Mouse (Mus musculus): ENCODE results near the gene Gm45713.
"Not testable (repeated sequence)": the region's sequence is repeated elsewhere in the genome, so short reads cannot be mapped to it uniquely, and the experiment has no call there.

Gene Gm45713

DNA sequence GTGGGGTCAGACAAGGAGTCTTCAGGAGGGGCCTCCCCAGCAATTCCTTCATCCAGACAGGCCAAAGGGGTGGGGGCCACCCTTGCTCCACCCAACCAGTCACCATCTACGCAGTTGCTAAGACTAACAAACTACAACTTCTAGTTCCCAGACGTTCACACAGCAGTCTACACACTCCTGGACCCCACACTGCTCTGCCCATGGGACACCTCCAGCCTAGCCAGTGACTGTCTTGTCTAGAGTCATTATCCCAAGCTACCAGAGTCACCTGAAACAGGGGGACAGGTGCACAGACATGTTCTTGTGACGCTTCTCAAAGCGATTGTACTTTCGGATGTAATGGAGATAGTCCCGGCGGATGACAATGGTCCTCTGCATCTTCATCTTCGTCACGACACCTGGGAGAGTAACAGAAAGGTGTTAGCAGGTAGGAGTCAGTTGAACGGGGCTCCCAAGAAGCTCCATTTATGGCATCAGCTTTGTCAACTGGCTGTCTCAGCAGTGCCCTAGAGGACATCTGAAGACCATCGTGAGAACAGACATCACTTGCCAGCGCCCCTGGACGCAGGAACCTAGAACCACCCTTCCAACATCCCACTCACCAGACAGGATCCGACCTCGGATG is 13.4 kb downstream of the Gm45713 start:
- peak in 1 of 2 experiments; percentile 5 for DNase-seq

DNA sequence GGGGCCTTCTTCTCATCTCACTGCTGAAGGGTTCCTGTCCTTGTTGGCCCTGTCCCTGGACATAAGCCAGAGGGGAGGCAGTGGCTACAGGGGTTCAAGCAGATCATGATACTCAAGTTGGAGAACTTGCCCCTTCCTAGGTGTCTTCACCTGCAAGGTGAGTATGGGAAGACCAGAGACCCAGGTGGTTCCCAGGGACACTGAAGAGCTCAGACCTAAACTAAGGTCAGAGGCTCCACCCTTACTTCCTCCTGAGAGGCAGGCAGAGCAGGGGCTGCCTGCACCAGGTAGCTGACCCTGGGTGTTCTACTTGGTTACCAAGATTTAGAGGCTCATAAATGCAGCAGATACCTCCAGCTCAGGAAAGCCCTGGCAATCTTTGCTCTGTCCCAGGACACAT is 14.1 kb downstream of the Gm45713 start:
- DNase-seq: peak; percentile 7 to 10

DNA sequence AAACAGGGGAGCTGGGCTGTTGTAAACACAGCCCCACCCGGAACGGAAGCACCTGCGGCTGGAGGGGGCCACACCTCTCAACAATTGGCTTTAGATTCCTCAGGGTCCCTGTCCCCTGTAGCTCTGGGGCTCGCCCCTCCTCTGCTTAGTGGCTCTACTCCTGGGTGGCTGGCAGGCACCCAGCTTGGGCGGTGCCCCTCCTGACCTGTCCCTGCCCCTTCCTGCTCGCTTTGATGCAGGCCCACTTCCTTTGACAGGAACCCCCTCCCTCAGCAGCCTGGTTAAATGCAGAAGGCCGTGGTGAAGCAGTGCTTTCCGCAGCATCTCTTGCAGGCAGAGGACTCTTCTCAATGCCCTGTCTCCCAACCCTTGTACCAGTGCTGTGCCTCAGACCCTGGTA is 14.6 kb downstream of the Gm45713 start:
- DNase-seq: peak; percentile 23 to 29

DNA sequence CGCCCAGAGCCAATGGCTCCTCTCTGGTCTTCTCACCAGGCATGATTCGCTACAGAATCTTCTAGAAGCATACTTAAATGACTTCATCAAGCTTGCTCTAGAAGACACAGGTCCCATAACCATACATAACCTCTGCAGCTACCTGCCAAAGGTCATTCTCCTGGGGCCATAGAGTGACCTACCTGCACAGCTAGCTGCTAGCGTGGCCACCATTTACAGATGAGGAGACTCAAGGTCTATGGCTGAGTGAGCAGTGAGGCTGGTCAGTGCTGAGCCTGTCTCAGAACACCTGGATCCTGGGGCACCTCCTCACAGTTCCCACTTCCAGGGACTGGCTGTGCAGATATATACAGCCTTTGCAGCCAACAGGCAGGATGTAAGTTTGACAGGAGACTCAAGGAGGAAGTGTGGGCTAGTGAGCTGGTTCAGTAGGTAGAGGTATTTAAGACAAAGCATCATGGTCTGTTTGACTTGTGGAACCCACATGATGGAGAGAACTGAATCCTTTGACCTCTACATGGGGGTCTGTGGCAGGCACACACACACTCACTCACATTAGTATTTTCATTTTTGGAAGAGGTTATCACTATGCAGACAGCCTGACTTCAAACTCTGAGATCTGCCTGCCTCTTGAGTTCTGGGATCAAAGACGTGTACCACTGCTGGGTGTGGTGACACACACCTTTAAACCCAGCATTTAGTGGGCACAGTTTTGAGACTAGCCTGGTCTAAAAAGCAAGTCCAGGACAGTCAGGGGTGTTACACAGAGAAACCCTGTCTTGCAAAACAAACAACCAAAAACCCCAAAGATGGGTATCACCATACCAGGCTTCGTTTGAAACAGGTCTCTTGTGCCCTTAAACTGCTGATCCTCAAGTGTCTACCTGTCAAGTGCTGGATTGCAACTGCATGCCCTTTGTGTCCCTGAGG is 16.0 kb downstream of the Gm45713 start:
- DNase-seq: no peak

DNA sequence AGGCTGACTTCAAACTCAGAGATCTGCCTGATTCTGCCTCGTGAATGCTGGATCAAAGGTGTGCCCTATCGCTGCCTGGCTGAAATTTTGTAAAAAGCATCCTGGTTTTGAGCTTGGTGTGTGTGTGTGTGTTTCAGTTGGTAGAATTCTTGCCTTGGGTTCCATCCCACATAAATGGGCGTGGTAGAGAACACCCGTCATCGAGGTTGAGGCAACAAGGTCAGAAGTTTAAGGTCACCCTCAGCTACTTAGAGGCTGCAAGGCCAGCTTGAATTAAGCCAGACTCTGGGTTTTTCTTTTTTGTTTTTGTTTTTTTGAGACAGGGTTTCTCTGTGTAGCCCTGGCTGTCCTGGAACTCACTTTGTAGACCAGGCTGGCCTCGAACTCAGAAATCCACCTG is 17.7 kb downstream of the Gm45713 start:
- DNase-seq: no peak

DNA sequence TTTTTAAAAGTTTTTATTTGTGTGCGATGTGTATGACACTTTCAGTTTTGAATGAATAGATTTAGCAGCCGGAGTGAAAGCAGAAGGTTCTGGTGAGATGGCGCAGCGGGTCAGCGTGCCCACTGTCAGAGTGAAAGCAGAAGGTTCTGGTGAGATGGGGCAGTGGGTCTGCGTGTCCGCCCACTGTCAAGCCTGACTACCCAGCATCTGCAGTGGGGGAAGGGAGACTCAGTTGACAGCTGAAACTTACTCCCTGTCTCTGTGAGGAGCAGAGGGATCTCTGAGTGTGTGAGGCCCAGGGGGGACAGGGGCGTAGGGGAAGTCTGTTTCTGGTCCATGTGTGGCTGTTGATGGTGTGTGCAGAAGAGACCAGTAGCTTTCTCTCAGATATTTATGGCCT is 18.5 kb downstream of the Gm45713 start:
- DNase-seq: peak in 1 of 2 experiments; percentile 7

DNA sequence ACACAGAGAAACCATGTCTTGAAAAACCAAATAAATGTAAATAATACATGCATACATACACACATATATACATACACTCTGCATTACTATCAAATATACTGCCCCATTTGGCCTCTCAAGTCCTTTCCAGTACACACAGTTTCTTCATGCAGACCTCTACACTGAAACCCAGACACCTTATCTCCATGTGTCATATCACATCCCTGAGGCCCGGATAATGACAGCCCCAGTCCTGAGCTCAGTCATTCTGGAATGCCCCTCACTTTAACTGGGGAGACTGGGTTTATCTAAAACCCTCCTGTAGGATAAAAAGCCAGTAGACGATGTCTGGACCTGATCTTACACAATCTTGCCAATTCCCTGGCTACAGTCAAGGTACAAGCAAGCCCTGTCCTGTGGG is 22.6 kb downstream of the Gm45713 start:
- no peak for DNase-seq

DNA sequence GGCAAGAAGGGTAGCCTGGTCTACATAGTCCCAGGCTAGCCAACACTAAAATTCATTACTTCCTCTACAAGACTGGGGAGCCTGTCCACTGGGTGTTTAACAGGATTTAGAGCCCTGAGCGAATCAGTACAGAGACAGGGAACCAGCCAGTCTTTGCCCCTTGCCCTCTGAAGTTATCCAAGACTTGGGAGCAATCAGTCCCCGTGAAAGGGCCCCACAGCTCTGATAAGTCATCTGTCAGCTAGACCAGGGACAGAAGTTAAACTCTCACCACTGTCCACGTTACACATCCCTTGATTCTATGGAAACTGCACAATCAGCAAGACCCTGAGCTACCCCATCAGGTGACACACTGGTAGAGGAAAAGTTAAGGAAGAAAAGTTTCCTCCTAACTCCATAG is 23.5 kb downstream of the Gm45713 start:
- no peak for DNase-seq

DNA sequence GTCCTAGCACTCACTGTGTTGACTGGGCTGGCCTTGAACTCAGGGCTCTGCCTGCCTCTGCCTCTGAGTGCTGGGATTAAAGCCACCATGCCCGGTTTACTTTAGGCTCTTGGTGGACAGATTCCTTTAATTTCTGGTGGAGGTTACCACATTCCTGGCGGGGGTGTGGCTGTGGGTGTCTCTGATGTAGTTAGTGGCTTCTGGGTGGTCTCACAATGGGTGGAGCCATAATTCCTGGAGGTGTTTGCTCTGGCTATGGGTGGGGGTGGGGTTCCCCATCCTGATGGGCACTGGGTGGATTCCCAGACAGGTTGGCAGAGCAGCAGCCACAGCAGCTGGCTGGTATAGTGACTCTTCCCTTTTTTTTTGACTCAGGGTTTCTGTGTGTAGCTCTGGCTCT is 24.1 kb downstream of the Gm45713 start:
- no peak for DNase-seq

DNA sequence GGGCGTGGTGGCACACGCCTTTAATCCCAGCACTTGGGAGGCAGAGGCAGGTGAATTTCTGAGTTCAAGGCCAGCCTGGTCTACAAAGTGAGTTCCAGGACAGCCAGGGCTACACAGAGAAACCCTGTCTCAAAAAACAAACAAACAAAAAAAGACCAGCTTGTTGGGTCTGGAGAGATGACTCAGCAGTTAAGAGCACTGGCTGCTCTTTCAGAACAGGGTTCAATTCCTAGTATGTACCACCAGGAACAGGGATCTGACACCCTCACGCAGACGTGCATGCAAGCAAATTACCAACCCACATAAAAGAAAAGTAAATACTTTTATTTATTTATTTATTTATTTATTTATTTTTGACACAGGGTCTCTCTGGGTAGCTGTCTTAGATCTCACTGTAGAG is 25.9 kb downstream of the Gm45713 start:
- DNase-seq: not testable (repeated sequence)

DNA sequence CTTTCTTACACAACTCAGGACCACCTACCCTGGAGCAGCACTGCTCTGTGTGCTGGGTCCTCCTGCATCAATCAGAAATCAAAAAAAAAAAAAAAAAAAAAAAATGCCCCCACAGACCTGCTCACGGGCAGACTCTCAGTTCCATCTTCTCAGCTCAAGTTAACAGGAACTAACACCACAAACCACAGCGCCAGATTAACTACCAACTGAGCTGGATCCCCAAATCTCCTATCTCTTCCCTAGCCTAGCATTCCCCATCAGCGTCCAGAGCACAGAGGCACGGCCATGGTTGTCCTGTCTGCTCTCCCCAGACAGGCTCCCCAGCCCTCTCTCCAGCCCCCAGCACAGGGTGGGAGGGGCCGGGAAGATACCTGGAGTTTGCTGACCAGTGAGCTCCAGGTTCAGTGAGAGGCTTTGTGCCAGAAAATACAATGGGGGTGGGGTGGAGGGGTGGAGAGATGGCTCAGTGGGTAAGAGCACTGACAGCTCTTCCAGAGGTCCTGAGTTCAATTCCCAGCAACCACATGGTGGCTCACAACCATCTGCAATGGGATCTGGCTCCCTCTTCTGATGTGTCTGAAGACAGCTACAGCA is 28.9 kb downstream of the Gm45713 start:
- DNase-seq: no peak

DNA sequence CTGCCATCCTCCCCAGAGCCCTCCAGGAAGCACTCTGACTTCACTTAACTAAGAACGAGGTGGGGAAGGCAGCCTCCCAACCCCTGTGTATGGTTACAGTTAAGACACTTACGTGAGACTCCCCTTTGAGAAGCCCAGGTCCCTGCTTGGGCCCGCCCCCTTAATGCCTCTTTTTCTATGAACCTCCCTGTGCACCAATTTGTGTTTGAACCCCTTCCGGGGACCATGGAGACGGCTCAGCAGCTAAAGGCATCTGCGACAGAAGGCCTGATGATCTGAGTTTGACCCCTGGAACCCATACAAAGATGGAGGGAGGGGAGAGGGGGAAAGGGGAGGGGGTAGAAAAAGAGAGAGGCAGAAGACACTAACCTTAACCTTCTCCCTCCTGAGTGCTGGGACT is 29.6 kb downstream of the Gm45713 start:
- DNase-seq: no peak

DNA sequence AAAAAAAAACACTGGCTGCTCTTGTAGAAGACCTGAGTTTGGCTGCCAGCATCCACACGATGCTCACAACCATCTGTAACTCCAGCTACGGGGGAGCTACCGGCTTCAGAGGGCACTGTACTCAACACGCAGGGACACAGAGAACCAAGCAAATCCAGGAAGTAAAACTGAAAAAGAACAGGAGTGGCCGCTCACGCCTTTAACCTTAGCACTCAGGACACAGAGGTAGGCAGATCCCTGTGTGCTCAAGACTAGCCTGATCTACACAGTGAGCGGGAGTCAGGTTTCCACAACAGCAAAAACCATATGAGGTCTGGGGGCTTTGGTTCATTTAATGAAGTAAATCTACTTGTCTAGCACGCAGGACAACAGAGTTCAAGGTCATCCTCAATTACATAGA is 30.5 kb downstream of the Gm45713 start:
- DNase-seq: no peak

DNA sequence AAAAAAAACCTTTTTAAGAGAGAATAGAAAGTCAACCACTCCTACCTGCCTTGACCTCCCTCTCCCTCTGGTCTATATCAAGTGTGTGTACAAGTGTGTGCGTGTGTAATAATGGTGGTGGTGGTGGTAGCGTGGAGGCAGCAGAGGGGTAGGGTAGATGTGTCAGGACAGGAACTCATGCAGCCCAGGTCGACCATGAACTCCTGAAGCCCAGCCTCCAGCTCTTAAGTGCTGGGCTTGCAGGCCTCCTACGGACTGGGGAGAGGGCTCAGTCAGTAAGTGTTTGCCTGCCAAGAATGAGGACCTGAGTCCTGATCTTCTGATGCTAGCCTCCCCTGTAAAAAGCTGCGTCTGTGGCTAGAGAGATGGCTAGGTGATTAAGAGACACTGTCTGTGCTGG is 31.1 kb downstream of the Gm45713 start:
- DNase-seq: no peak

DNA sequence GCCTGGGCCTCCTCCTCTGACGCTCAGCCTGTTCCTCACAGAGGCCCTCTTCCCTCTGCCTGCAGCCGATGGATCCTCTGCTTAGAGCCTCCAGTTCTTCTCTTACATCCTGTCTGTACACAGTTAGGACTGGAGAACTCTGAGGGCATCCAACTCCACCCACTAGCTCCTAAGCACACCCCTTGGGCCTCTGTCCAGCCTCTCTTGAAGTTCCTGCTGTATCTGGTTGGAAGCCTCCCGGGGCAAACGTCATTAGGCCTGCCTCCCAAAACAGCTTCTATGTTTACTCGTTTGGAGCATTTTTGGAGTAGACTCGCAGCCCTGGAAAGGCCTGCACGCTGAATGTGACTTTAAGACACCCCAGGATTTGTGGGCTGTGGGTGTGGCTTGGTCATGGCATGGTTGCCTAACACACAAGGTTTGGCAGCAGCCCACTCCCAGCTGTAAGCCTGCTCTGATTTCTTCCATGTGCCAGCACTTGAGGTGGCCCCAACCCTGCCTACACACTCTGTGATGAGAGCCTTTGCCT is 32.3 kb downstream of the Gm45713 start, which contains the start of gene Fcgrt:
Gene Fcgrt (minus strand): TSS at position 200 of the 529 bp plus-strand sequence.
- peak; percentile 82 for DNase-seq

DNA sequence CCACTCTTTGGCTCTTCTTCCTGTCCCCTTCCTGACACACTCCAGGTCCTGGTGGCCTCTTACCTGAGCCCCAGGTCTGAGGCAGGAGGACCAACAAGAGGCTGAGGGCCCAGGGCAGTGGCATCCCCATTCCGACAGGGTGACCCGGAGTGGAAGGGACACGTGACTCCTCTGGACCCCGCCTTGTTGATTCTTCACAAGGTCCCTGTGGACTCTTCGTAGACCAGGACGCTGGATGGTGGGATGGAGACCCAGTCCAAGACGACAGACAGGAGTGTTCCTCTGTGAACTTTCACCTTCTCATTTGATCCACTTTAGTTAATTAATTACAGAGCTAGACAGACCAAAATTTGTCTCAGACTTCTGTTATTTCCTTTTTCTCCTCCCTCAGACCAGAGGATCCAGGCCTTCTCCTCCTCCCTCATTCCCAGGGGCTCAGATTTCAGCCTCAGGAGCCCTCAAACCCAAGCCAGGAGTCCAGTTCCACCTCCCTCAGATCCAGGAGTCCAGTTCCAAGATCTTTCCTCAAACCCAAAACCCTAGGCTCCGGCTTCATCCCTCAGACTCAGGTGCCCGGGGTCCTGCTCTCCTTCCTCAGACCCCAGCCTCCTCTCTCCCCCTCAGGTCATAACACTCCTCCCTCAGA is 33.0 kb downstream of the Gm45713 start:
- DNase-seq: no peak

DNA sequence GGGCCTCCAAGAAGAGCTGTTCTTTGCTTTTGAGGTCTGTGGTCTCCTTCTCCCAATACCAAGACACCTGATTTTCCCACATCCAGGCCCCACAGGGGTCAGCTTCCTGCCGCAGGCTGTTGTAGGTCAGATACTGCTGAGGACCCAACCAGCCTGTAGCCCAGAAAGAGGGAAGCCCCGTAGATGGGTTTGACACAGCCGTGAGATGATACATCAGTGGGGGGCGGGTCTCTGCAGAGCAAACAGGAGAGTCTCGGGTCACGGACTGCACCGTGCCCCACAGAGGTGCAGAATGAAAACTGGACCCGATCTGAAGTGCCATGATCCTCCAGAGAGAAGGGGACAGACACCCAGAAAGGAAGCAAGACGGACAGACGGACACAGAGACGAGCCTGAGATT is 33.6 kb downstream of the Gm45713 start:
- DNase-seq: no peak

DNA sequence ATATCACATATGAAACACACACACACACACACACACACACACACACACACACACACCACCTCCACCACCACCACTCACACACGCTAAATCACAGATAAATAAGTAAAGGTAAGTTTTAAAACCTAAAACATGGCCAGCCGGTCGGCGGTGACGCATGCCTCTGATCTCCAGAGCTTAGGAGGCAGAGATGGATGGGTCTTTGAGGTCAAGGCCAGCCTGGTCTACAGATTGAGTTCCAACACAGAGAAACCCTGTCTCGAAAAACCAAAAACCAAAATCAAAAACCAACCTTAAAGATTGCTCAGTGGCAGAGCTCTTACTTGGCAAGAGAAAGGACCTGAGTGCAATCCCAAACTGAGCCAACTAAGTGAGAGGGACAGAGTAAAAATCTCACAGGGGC is 36.0 kb downstream of the Gm45713 start:
- DNase-seq: no peak

DNA sequence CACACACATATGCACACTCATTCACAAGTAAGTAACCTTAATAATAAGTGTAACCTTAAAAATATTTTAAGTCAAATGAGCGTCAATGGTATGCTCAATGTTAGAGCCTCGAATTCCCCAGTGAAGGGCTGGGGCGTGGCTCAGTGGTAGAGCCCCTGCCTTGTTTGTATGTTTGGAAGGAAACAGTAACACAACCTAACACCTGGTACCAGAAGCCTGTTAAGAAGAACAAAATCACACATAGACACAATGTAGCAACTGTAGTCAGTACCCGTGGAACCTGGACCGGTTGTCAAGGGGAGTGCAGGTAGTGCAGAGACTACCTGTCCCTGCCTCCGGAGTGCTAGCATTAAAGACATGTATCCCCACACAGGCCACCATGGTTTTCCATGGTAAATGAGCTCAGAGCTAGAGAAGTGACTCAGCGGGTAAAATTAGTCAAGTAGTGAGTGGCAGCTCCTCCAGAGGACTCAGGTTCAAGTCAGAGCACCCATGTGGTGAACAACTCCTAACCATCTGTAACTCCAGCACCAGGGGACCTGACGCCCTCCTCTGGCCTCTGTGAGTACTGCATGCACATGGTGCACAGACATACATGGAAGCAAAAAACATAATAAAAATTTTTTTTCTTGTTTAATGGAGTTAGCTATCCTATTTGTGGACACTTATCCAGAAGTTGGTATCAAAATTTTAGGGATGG is 37.3 kb downstream of the Gm45713 start:
- DNase-seq: no peak

DNA sequence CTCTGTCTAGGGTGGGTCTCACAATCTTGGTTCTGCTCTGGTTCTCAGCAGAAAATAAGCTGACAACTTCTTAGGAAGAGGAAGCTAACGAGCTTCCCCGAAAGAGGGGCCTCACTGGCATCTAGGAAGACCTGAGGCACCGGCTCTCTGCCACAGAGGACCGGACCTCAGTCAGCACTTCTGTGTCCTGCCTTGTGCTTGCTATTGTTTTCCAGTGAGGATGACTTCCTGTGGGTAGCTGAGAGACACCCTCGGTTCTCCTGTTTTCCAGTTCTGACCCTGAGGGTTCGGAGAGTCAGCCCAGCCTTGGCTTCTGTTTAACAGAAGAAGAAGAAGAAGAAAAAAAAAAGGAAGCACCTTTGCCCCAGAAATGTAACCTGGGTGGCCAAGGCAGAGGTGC is 38.6 kb downstream of the Gm45713 start:
- no peak for DNase-seq

DNA sequence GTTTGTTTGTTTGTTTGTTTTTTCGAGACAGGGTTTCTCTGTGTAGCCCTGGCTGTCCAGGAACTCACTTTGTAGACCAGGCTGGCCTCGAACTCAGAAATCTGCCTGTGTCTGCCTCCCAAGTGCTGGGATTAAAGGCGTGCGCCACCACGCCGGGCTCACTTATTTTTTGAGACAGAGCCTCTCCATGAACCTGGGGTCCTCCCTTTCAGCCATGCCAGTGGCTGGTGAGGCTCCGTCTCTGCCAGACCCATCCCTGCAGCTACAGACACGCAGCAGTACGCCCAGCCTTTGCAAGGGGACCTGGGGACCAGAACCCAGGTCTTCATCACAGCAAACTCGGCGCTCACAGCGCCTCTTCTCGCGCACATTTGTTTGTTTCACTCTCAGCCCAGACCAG is 40.1 kb downstream of the Gm45713 start:
- not testable (repeated sequence) for DNase-seq

DNA sequence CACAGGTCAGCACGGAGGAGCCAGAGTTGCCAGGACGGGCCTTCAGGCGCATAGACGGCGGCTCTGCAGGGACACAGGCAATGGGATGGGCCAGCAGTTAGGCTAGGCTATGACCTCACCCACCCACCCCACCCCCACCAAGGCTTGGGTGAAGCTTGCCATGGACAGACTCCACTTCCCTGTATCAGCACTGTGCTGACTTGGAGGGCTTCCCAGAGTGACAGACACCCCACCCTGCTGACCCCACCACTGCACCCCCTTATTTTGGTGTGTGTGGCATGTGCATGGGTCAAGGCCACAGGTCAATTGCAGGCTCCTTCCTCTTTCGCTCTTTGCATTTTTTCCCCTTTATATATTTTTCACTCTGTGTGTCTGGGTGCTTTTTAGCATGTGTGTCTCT is 40.7 kb downstream of the Gm45713 start:
- no peak for DNase-seq
